Mouse (Mus musculus): Measurements from ENCODE around the gene Txn2. TPM values are rescaled to one million over a fixed set of nuclear protein-coding genes. Genes with fewer than 3 reads are reported as not detected.
A peak's percentile ranks its signal among the peaks of the same experiment; 100 is the strongest.

Txn2 gene
- polyA plus RNA-seq, 1 experiment from 2014 or later: 177 TPM

- ATAC-seq (ENCODE audit: low read depth): no peak
- H3K36me3 ChIP-seq (ENCODE audit: control insufficient read depth, insufficient read depth): peaks cover 25% of the 10 kb centered on the region
- H3K4me1 ChIP-seq (ENCODE audit: control insufficient read depth, low read depth, low read length): peaks cover 9% of the 10 kb centered on the region
- H3K27ac ChIP-seq (ENCODE audit: low read length): no peak overlapping the region
- no peak overlapping the region for H3K9ac ChIP-seq (ENCODE audit: low read depth, low read length)
- H3K4me3 ChIP-seq (ENCODE audit: low read depth, low read length): no peak overlapping the region
- H3K27me3 ChIP-seq (ENCODE audit: control insufficient read depth, insufficient read depth, low read depth, low read length): no peaks in the 10 kb centered on the region
- WGBS (ENCODE audit: insufficient replicate concordance): 33% methylated on average over 8 of the region's 8 CpGs
- H3K9me3 ChIP-seq (replicated peaks; ENCODE audit: control insufficient read depth, low read length): no peaks in the 10 kb centered on the region
- H3K4me2 ChIP-seq (ENCODE audit: low read depth, low read length): no peak overlapping the region
These were observed 11.8 kb downstream of the Txn2 start for GRCm38 (mm10) chr15:77916851-77917544.

- no peak for ATAC-seq (ENCODE audit: low read depth)
- peaks cover 25% of the 10 kb centered on the region for H3K36me3 ChIP-seq (ENCODE audit: control insufficient read depth, insufficient read depth)
These were observed 13.5 kb downstream of the Txn2 start for GRCm38 (mm10) chr15:77915287-77915686.

GRCm38 (mm10) chr15:77914507-77914906, 14.3 kb downstream of the Txn2 start:
- Histone ChIP-seq H3K27ac (ENCODE audit: low read length) (no peak overlapping the region), H3K27me3 (ENCODE audit: control insufficient read depth, insufficient read depth, low read depth, low read length) (no peaks in the 10 kb centered on the region), H3K9ac (ENCODE audit: low read depth, low read length) (no peak overlapping the region), H3K4me1 (ENCODE audit: control insufficient read depth, low read depth, low read length) (peaks cover 7% of the 10 kb centered on the region), H3K4me3 (ENCODE audit: low read depth, low read length) (no peak overlapping the region), H3K36me3 (ENCODE audit: control insufficient read depth, insufficient read depth) (peaks cover 22% of the 10 kb centered on the region), H3K9me3 (replicated peaks; ENCODE audit: control insufficient read depth, low read length) (no peaks in the 10 kb centered on the region), H3K4me2 (ENCODE audit: low read depth, low read length) (no peak overlapping the region)
- WGBS (ENCODE audit: insufficient replicate concordance): 82% methylated on average over 3 of the region's 3 CpGs
- ATAC-seq (ENCODE audit: low read depth): no peak

More at GRCm38 (mm10) chr15:77915287-77915686, 13.5 kb downstream of the Txn2 start:
- Histone ChIP-seq H3K4me3 (ENCODE audit: low read depth, low read length) (no peak overlapping the region), H3K9ac (ENCODE audit: low read depth, low read length) (no peak overlapping the region), H3K4me1 (ENCODE audit: control insufficient read depth, low read depth, low read length) (peaks cover 7% of the 10 kb centered on the region), H3K27me3 (ENCODE audit: control insufficient read depth, insufficient read depth, low read depth, low read length) (no peaks in the 10 kb centered on the region), H3K4me2 (ENCODE audit: low read depth, low read length) (no peak overlapping the region), H3K9me3 (replicated peaks; ENCODE audit: control insufficient read depth, low read length) (no peaks in the 10 kb centered on the region), H3K27ac (ENCODE audit: low read length) (no peak overlapping the region)
- 84% methylated on average over 4 of the region's 4 CpGs for WGBS (ENCODE audit: insufficient replicate concordance)

GRCm38 (mm10) chr15:77913054-77913453, 15.8 kb downstream of the Txn2 start:
- no peak overlapping the region for H3K9ac ChIP-seq (ENCODE audit: low read depth, low read length)
- WGBS (ENCODE audit: insufficient replicate concordance): 77% methylated on average over 8 of the region's 8 CpGs
- H3K4me2 ChIP-seq (ENCODE audit: low read depth, low read length): no peak overlapping the region
- H3K27me3 ChIP-seq (ENCODE audit: control insufficient read depth, insufficient read depth, low read depth, low read length): no peaks in the 10 kb centered on the region
- H3K4me1 ChIP-seq (ENCODE audit: control insufficient read depth, low read depth, low read length): peaks cover 7% of the 10 kb centered on the region
- no peaks in the 10 kb centered on the region for H3K9me3 ChIP-seq (replicated peaks; ENCODE audit: control insufficient read depth, low read length)
- H3K36me3 ChIP-seq (ENCODE audit: control insufficient read depth, insufficient read depth): peaks cover 19% of the 10 kb centered on the region
- no peak overlapping the region for H3K4me3 ChIP-seq (ENCODE audit: low read depth, low read length)
- H3K27ac ChIP-seq (ENCODE audit: low read length): no peak overlapping the region
- no peak for ATAC-seq (ENCODE audit: low read depth)

- Histone ChIP-seq H3K27ac (ENCODE audit: low read length) (peak overlapping the region; percentile 23), H3K9ac (ENCODE audit: low read depth, low read length) (no peak overlapping the region), H3K27me3 (ENCODE audit: control insufficient read depth, insufficient read depth, low read depth, low read length) (no peaks in the 10 kb centered on the region), H3K9me3 (replicated peaks; ENCODE audit: control insufficient read depth, low read length) (no peaks in the 10 kb centered on the region), H3K4me1 (ENCODE audit: control insufficient read depth, low read depth, low read length) (peaks cover 7% of the 10 kb centered on the region), H3K4me2 (ENCODE audit: low read depth, low read length) (no peak overlapping the region), H3K36me3 (ENCODE audit: control insufficient read depth, insufficient read depth) (peaks cover 16% of the 10 kb centered on the region), H3K4me3 (ENCODE audit: low read depth, low read length) (no peak overlapping the region)
- no peak for ATAC-seq (ENCODE audit: low read depth)
- WGBS (ENCODE audit: insufficient replicate concordance): 57% methylated on average over 7 of the region's 7 CpGs
These were observed 16.2 kb downstream of the Txn2 start for GRCm38 (mm10) chr15:77912585-77912984.

GRCm38 (mm10) chr15:77912048-77912447, 16.8 kb downstream of the Txn2 start:
- Histone ChIP-seq H3K9ac (ENCODE audit: low read depth, low read length) (no peak overlapping the region), H3K27ac (ENCODE audit: low read length) (peak overlapping the region; percentile 51), H3K4me1 (ENCODE audit: control insufficient read depth, low read depth, low read length) (peaks cover 7% of the 10 kb centered on the region), H3K4me2 (ENCODE audit: low read depth, low read length) (no peak overlapping the region), H3K27me3 (ENCODE audit: control insufficient read depth, insufficient read depth, low read depth, low read length) (no peaks in the 10 kb centered on the region), H3K9me3 (replicated peaks; ENCODE audit: control insufficient read depth, low read length) (no peaks in the 10 kb centered on the region), H3K4me3 (ENCODE audit: low read depth, low read length) (no peak overlapping the region), H3K36me3 (ENCODE audit: control insufficient read depth, insufficient read depth) (peaks cover 15% of the 10 kb centered on the region)
- peak; percentile 71 for ATAC-seq (ENCODE audit: low read depth)
- 52% methylated on average over 5 of the region's 5 CpGs for WGBS (ENCODE audit: insufficient replicate concordance)

- Histone ChIP-seq H3K4me2 (ENCODE audit: low read depth, low read length) (no peak overlapping the region), H3K36me3 (ENCODE audit: control insufficient read depth, insufficient read depth) (peaks cover 15% of the 10 kb centered on the region), H3K9me3 (replicated peaks; ENCODE audit: control insufficient read depth, low read length) (no peaks in the 10 kb centered on the region), H3K9ac (ENCODE audit: low read depth, low read length) (no peak overlapping the region), H3K4me1 (ENCODE audit: control insufficient read depth, low read depth, low read length) (peaks cover 12% of the 10 kb centered on the region), H3K4me3 (ENCODE audit: low read depth, low read length) (no peak overlapping the region), H3K27me3 (ENCODE audit: control insufficient read depth, insufficient read depth, low read depth, low read length) (no peaks in the 10 kb centered on the region), H3K27ac (ENCODE audit: low read length) (peak overlapping the region; percentile 58)
- 53% methylated on average over 2 of the region's 2 CpGs for WGBS (ENCODE audit: insufficient replicate concordance)
- peak; percentile 72 for ATAC-seq (ENCODE audit: low read depth)
These were observed 17.7 kb downstream of the Txn2 start for GRCm38 (mm10) chr15:77911065-77911464.

GRCm38 (mm10) chr15:77907646-77908518, 20.9 kb downstream of the Txn2 start:
- no peak overlapping the region for H3K4me3 ChIP-seq (ENCODE audit: low read depth, low read length)
- no peaks in the 10 kb centered on the region for H3K36me3 ChIP-seq (ENCODE audit: control insufficient read depth, insufficient read depth)
- peaks cover 6% of the 10 kb centered on the region; the same call in 1 of the 2 replicates for H3K27me3 ChIP-seq (ENCODE audit: control insufficient read depth, insufficient read depth, low read depth, low read length)
- peak overlapping the region; percentile 49 for H3K27ac ChIP-seq (ENCODE audit: low read length)
- H3K4me2 ChIP-seq (ENCODE audit: low read depth, low read length): no peak overlapping the region
- no peak overlapping the region for H3K9ac ChIP-seq (ENCODE audit: low read depth, low read length)
- WGBS (ENCODE audit: insufficient replicate concordance): 47% methylated on average over 9 of the region's 9 CpGs
- no peak for ATAC-seq (ENCODE audit: low read depth)
- H3K4me1 ChIP-seq (ENCODE audit: control insufficient read depth, low read depth, low read length): peaks cover 12% of the 10 kb centered on the region
- no peaks in the 10 kb centered on the region for H3K9me3 ChIP-seq (replicated peaks; ENCODE audit: control insufficient read depth, low read length)

- Histone ChIP-seq H3K4me1 (ENCODE audit: control insufficient read depth, low read depth, low read length) (peaks cover 5% of the 10 kb centered on the region), H3K4me3 (ENCODE audit: low read depth, low read length) (no peak overlapping the region), H3K36me3 (ENCODE audit: control insufficient read depth, insufficient read depth) (no peaks in the 10 kb centered on the region), H3K27ac (ENCODE audit: low read length) (no peak overlapping the region), H3K9me3 (replicated peaks; ENCODE audit: control insufficient read depth, low read length) (no peaks in the 10 kb centered on the region), H3K27me3 (ENCODE audit: control insufficient read depth, insufficient read depth, low read depth, low read length) (peaks cover 6% of the 10 kb centered on the region; the same call in 1 of the 2 replicates), H3K4me2 (ENCODE audit: low read depth, low read length) (no peak overlapping the region), H3K9ac (ENCODE audit: low read depth, low read length) (no peak overlapping the region)
- WGBS (ENCODE audit: insufficient replicate concordance): 51% methylated on average over 10 of the region's 10 CpGs
- no peak for ATAC-seq (ENCODE audit: low read depth)
These were observed 22.3 kb downstream of the Txn2 start for GRCm38 (mm10) chr15:77906545-77906944.
